Mouse (Mus musculus): Measurements from ENCODE around the gene Cdc42se2.

GRCm38 (mm10) chr11:54755148-54755664 lies 32.3 kb downstream of the Cdc42se2 start:
- TF ChIP-seq CTCF (conservative IDR thresholded peaks at IDR 0.05; ENCODE audit: low read length) (no peak), POU5F1 (IDR thresholded peaks at IDR 0.05; ENCODE audit: borderline replicate concordance, low read length) (no peak)

All from E14TG2a.4 (cell line).